Mouse (Mus musculus) B cell, adult 62 days (primary cell): ENCODE measurements around the gene Mpzl2. TPM values are rescaled to one million over a fixed set of nuclear protein-coding genes. Genes with fewer than 3 reads are reported as not detected.

Source experiments
- total RNA-seq: library from RNA; stranded (reverse); gene quantifications from 4 replicates; pipeline ENCODE4 v1.2.4, GENCODE M21; 2023

The Mpzl2 gene
- 0.52 to 1.4 TPM (median 0.77 TPM) in 4 replicates for total RNA-seq

GRCm38 (mm10) chr9:45039499-45039898 lies at the start of gene Mpzl2:
Gene Mpzl2 (plus strand): TSS chr9:45039799.

GRCm38 (mm10) chr9:45009180-45010078 lies 30.2 kb upstream of the Mpzl2 start, which contains the start of gene Cd3e:
Gene Cd3e (minus strand): TSS chr9:45009627.

GRCm38 (mm10) chr9:45055082-45055713 lies 15.6 kb downstream of the Mpzl2 start, which contains the start of gene Mpzl3:
Gene Mpzl3 (plus strand): TSS chr9:45055186.

GRCm38 (mm10) chr9:45079011-45079410 lies 39.4 kb downstream of the Mpzl2 start, which contains the start of gene Jaml:
Gene Jaml (plus strand): TSS chr9:45079183.

Other genes starting within 250 kb of the Mpzl2 start
- gene Tmem25, start 240.5 kb upstream of the Mpzl2 start, total RNA-seq: 0.51 to 0.67 TPM (median 0.63 TPM) in 3 of 4 replicates, not detected in the other
- 2.6 to 4.9 TPM (median 4.3 TPM) in 4 replicates for gene Ttc36, start 236.7 kb upstream of the Mpzl2 start, total RNA-seq
- gene Kmt2a, start 158.5 kb upstream of the Mpzl2 start, total RNA-seq: 127 to 158 TPM (median 134 TPM) in 4 replicates
- gene Atp5l, start 119.1 kb upstream of the Mpzl2 start, total RNA-seq: 123 to 144 TPM (median 136 TPM) in 4 replicates
- gene Ube4a, start 74.2 kb upstream of the Mpzl2 start, total RNA-seq: 76.8 to 101 TPM (median 82.4 TPM) in 4 replicates
- 1.2 to 2.6 TPM (median 2.0 TPM) in 4 replicates for gene Cd3g, start 59.4 kb upstream of the Mpzl2 start, total RNA-seq
- gene Cd3d, start 58.0 kb upstream of the Mpzl2 start, total RNA-seq: 1.2 to 3.9 TPM (median 1.8 TPM) in 4 replicates
- 3.2 to 4.5 TPM (median 3.7 TPM) in 4 replicates for gene Cd3e, start 30.2 kb upstream of the Mpzl2 start, total RNA-seq
- gene Mpzl3, start 15.4 kb downstream of the Mpzl2 start, total RNA-seq: 5.4 to 12.4 TPM (median 7.1 TPM) in 4 replicates
- 15.3 to 28.6 TPM (median 19.5 TPM) in 4 replicates for gene Jaml, start 39.4 kb downstream of the Mpzl2 start, total RNA-seq
- gene Scn2b, start 78.0 kb downstream of the Mpzl2 start, total RNA-seq: 0.48 to 0.75 TPM (median 0.55 TPM) in 4 replicates
- gene Scn4b, start 98.6 kb downstream of the Mpzl2 start, total RNA-seq: 0.33 to 0.63 TPM (median 0.43 TPM) in 4 replicates
- 0.46 to 0.58 TPM in 2 of 4 replicates, not detected in the others for gene BC049352, start 142.2 kb downstream of the Mpzl2 start, total RNA-seq
- gene Tmprss4, start 164.3 kb downstream of the Mpzl2 start, total RNA-seq: not detected in 4 replicates
- 147 to 156 TPM (median 155 TPM) in 4 replicates for gene Il10ra, start 229.3 kb downstream of the Mpzl2 start, total RNA-seq